Mouse (Mus musculus) neutrophil, adult 5-6 weeks (primary cell): ENCODE measurements around the gene Ptprd. TPM values are rescaled to one million over a fixed set of nuclear protein-coding genes. Genes with fewer than 3 reads are reported as not detected.

Source experiments
- ATAC-seq: fragments of 151-379, 151-347 bp; 2 replicates; pipeline ENCODE4 v1.8.0; 2017; ENCODE audit warnings: mild to moderate bottlenecking, moderate TSS enrichment; ENCODE audit not compliant: insufficient number of reproducible peaks, poor library complexity, low FRiP score, severe bottlenecking; ENCODE audit errors: extremely low read depth
- total RNA-seq: library from RNA; stranded (forward); fragments of 200-1000 nt; gene quantifications from 2 replicates; pipeline ENCODE4 v1.2.3, GENCODE M21; 2017

Ptprd gene
- total RNA-seq, 1 experiment from 2014 or later = 0.35 TPM

- ATAC-seq = no peak
Observed at GRCm38 (mm10) chr4:76237827-76238226, 1973.9 kb downstream of the Ptprd start.

GRCm38 (mm10) chr4:76223720-76224119, 1988.0 kb downstream of the Ptprd start:
- no peak for ATAC-seq

GRCm38 (mm10) chr4:76222520-76222919, 1989.2 kb downstream of the Ptprd start:
- no peak for ATAC-seq

- no peak for ATAC-seq
Observed at GRCm38 (mm10) chr4:76218065-76218464, 1993.7 kb downstream of the Ptprd start.

- no peak for ATAC-seq
Observed at GRCm38 (mm10) chr4:76215141-76215540, 1996.6 kb downstream of the Ptprd start.

- no peak for ATAC-seq
Observed at GRCm38 (mm10) chr4:76199321-76199720, 2012.4 kb downstream of the Ptprd start.

- no peak for ATAC-seq
Observed at GRCm38 (mm10) chr4:76194762-76195161, 2017.0 kb downstream of the Ptprd start.

- no peak for ATAC-seq
Observed at GRCm38 (mm10) chr4:76193496-76193895, 2018.3 kb downstream of the Ptprd start.

GRCm38 (mm10) chr4:76192031-76192430, 2019.7 kb downstream of the Ptprd start:
- no peak for ATAC-seq

GRCm38 (mm10) chr4:76190788-76191187, 2021.0 kb downstream of the Ptprd start:
- ATAC-seq = no peak

- no peak for ATAC-seq
Observed at GRCm38 (mm10) chr4:76183095-76183494, 2028.7 kb downstream of the Ptprd start.

- ATAC-seq = no peak
Observed at GRCm38 (mm10) chr4:76179497-76179896, 2032.3 kb downstream of the Ptprd start.

- ATAC-seq = no peak
Observed at GRCm38 (mm10) chr4:76175086-76175485, 2036.7 kb downstream of the Ptprd start.

- ATAC-seq = no peak
Observed at GRCm38 (mm10) chr4:76155750-76156149, 2056.0 kb downstream of the Ptprd start.

- ATAC-seq = no peak
Observed at GRCm38 (mm10) chr4:76154190-76154589, 2057.6 kb downstream of the Ptprd start.

GRCm38 (mm10) chr4:76144925-76145324, 2066.8 kb downstream of the Ptprd start:
- ATAC-seq = no peak

- no peak for ATAC-seq
Observed at GRCm38 (mm10) chr4:76144333-76144732, 2067.4 kb downstream of the Ptprd start.

- no peak for ATAC-seq
Observed at GRCm38 (mm10) chr4:76137901-76138300, 2073.9 kb downstream of the Ptprd start.

- no peak for ATAC-seq
Observed at GRCm38 (mm10) chr4:76136625-76137024, 2075.1 kb downstream of the Ptprd start.

GRCm38 (mm10) chr4:76091845-76092244, 2119.9 kb downstream of the Ptprd start:
- no peak for ATAC-seq

GRCm38 (mm10) chr4:76089866-76090265, 2121.9 kb downstream of the Ptprd start:
- ATAC-seq = no peak

GRCm38 (mm10) chr4:76076051-76076450, 2135.7 kb downstream of the Ptprd start:
- no peak for ATAC-seq
